Mouse (Mus musculus): ENCODE data around the gene Unc13c. TPM values are rescaled to one million over a fixed set of nuclear protein-coding genes. Genes with fewer than 3 reads are reported as not detected.

Gene Unc13c
- polyA plus RNA-seq, 1 experiment: 0.07 TPM

DNA sequence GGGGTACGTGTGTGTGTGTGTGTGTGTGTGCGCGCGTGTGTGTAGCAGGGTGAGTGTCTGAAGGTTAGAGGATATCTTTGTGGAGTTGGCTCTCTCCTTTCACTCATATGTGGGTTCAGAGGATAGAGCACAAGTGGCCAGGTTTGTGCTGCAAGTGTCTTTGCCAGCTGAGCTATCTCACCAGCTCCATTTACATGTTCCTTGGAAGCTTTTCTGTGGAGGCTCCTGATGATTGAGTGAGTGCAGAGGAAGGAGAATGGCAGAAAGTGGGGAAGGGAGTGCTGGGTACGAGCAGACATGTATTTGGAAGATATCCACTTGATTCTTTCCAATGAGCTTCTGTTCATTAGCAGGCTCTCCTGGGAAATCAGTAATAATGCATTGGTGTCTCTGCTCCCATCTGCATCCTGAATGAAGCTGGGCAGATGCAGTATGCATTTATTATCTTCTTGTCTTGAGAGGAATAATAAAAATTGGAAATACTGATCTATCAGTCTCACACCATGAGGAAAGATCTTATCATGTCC lies 86.3 kb downstream of the Unc13c start:
- no peak for DNase-seq (ENCODE audit: low read depth)

DNA sequence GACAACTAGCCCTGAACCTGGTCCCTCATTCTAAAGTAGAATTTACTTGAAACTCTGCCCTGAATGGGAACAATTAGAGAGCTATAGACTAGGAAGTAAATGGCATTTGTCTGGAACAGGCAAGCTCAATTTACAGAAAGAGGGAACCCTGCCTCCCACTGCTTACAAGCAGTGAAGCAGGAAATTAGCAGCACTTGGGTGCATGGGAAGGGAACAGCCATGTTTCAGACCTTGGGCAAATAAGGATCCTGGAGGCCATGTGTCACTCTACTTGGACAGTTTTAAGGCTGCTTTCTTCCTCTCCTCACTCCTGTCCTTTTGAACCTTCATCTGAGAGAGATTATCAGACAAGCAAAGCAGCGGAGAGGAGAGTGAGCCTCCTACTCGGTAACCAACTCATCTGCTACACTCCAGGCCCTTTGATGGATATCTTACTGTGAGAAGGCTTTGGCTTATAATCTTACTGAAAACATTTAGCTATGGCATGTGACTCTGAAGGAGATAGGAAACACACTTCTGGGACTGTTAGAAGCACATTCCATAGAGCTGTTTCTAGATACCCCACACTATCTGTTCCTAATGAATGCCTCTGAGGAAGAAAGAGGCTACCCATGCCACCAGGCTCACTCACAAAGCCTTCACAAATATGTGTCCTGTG lies 101.2 kb downstream of the Unc13c start:
- DNase-seq (ENCODE audit: low read depth): no peak

DNA sequence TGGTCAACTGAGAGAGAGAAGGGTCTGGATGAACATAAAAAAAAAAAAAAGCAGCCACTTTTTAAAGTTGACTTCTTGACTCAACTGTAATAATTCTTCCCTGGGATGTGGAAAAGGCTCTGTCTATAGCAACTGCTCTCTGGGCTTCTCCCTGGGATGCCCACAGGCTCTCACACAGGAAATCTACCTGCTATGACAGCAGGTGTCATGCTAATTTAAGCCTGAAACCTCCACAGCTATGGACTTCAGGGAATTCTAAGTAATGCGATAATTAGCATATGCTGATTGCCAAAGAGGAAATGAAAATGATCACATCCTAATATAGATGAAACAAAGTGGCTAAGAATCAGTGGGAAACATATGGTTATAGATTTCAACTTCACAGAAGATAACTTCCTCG lies 102.1 kb downstream of the Unc13c start:
- no peak for DNase-seq (ENCODE audit: low read depth)

DNA sequence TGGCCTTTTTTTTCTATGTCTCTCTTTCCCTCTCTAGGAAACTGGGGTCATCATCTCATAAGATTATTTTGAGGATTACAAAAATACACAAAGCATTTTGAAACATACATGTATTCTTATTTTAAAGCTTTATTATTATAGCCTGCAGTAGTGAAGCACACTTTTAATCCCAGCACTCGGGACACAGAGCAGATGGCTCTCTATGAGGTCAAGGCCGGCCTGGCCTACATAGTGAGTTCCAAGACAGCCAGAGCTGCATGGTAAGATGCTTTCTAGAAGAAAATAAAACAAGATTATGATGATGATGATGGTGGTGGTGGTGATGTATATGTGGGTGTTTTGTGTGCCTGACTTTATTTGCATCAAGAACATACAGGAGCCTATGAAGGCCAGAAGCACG lies 109.3 kb downstream of the Unc13c start:
- no peak for DNase-seq (ENCODE audit: low read depth)

DNA sequence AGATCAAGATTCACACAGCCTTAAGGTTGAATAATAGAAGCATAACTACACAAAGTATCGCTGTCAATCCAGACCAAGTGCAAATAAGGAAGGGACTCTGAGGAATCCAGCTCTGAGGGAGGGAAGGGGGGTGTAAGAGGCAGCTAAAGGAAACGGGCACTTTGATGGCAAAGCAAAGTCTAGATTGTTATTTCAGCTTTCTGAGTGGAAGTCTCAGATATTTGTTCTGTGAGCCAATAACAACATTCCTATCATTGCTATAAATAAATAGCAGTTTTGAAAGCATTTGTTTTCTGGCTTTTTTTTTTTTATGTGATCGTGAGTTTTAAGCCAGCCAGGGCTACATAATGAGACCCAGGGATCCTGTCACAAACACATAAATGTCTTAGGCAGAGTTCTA lies 114.5 kb downstream of the Unc13c start:
- DNase-seq (ENCODE audit: low read depth): no peak

DNA sequence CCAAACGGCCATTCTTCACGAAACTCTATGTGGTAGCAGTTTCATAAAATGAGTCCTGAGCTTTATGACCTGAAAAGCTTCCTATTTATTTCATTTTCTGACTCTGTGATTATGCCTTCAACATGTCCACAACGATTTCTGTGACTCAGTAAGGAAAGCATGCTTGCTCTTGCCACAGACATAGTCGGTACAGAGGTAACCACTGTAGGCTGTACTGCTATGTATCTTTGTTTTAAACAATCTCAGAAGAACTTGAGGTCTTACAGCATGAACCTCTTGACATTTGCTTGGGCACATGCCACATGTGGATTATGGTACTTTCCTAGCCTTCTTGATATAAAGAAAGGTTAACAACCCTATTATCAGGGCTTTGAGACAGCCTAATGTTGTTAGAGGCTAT lies 162.1 kb downstream of the Unc13c start:
- no peak for DNase-seq (ENCODE audit: low read depth)

DNA sequence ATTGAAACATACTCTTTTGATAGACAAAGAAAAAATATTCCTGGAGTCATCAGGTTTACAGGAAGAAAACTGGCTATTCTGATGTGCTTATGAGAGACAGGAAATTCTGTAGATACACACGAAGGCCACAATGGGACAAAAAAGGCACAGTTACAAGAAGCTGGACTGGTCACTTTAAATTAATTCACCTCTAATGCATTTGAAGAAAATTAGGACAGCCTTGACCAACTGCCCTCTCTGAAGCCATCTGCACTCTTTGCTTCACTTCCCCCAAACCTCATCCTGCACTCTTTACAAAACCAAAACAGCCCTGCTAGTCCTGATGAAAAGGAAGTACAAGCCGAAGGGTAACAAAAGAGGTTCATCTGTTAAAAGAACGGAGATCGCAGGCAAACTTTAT lies 194.2 kb downstream of the Unc13c start:
- DNase-seq (ENCODE audit: low read depth): no peak

DNA sequence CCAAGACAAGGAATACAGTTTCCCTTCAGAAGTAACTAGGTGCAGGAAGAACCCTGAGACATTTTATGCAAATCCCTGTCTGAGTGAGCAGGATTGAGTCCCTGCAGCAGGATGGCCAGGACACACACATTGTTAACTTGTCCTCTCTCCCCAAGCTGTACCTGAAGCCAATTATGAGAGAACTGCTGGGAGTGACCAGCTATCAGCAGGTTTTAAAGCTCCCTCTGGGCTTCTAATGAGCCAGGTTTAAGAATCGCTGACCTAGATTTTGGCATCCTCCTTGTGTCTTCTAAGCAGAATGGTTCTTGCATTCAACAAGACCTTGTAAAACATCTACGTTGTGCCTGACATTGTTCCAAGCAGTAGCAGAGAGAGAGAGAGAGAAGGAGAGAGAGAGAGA lies 213.6 kb downstream of the Unc13c start:
- no peak for DNase-seq (ENCODE audit: low read depth)

DNA sequence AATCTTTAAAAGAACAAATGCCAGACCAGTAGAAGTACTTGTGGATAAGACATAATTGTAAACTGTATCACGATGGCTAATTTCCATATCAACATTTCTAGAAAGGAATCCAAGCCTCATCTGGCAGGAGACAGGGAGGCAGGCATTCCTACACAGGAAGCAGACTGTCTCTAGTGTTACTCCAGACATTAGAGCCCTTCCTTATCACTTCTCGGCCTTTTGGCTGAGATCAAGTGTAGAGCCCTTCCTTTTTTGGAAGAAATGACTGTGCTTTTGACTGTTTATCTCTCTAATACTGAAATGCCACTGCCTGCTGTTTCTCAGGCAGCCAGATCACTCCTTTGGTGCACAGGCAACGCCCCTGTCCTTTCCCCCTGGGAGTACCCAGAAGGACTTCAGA lies 215.3 kb downstream of the Unc13c start:
- no peak for DNase-seq (ENCODE audit: low read depth)

DNA sequence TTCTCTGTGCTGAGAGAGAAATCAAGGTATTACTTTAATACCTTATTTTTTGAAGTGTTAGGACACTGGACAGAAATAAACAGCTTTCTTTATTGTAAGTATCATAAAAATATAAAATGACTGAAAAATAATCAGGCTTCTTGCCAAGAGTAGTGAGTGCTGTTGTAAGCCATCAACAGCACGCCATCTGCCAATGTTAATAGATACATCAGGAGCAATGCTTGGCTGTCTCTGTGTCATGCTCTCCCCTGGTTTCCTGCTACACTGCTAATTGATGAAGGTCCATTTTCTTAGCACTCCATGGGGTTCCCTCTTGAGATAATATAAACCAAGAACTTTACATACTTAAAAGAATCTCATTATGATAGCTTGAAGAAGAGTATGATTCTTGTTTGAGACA lies 217.4 kb downstream of the Unc13c start:
- DNase-seq (ENCODE audit: low read depth): no peak

DNA sequence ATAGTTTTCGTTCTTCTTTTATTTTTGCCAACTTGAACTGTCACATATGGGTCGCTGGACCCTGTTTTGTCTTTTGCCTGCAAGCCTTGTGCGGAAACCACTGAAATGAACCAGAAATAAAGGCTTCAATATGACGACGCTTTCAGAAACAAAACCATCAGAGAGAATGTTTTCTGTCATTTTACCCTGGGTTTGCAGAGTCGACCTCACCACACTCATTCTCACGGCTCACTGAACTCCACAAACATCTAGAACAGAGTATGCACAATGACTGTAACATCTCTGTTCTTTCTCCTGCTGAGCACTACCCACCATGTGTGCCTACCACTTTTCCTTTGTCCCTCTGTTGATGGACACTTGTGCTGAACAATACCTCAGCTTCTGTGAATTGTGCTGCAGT lies 234.3 kb downstream of the Unc13c start:
- no peak for DNase-seq (ENCODE audit: low read depth)

DNA sequence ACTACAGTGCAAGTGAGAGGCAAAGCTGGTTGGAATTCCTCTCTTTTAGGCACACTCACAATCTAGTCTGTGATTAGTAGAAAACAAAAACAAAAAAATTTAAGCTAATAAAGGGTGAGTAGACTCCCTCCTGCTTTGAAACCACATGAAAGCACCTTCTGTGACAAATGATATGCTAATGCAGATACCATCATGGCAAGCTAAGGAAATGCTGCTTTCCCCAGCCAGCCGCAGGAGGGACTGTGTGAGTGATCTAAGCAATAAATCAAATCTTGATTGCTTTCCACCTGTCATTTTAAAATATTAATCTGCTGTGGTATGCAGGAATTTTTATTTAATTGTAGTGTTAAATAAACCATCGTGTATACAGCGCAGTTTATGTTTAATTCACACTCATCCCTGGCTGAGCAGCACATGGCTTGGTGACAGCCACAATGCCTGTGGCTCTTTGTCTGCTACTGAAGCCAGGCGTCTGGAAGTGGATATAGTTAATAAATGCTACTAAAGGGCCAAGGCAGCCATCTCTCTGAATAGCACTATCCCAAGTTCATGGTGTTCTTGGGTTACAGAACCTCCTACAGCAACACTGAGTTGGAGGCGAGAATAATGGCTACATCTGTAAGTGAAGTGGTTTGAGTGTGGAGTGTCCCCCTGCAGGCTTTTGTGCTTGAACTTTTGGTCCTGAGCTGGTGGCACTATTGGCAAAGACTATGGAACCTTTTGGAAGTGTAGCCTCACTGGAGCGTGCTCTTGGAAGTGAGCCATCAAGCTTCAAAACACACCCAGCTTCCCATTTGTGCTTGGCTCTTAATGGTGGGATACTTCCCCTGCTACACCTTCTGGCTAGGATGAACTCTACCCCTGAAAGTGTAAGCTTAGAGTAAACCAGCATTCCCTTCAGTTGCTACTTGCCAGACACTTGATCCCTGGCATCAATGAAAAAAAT lies 242.8 kb downstream of the Unc13c start:
- DNase-seq (ENCODE audit: low read depth): no peak

DNA sequence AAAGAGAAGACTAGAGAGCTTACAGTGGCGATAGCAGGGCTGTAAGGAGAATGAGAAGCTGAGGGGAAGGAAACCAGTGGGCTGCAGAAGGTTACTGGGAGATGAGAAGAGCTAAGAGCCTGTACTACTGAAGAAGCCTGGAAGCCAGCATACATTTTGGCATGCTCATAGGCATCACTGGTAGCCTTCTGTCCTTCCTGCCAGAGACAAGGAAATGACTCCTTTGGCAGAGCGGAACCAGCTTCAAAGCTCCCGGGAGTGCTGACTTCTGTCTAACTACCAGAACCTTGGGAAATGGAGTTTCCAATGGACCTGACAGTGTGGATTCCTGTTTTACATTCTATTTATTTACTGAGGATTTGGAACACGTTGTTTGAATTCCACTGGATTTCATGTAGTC lies 244.0 kb downstream of the Unc13c start:
- DNase-seq (ENCODE audit: low read depth): no peak

DNA sequence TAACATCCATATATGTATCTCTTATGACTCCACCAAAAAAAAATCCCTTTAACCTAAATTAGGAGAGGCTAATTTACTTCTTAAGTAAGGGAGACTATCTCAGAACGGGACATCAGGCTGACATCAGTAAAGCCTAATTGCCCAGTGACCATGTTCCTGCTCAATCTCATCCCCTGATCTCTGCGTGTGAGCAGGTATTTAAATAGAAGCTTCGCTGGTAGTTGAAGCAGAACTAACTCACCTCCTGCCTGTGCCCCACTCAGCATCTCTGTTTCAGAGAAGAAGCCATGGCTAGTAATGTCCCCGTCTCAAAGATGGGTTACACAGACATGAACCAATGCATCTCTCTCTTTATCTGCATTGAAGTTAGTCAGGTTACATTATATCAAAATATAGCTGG lies 255.3 kb downstream of the Unc13c start:
- no peak for DNase-seq (ENCODE audit: low read depth)

DNA sequence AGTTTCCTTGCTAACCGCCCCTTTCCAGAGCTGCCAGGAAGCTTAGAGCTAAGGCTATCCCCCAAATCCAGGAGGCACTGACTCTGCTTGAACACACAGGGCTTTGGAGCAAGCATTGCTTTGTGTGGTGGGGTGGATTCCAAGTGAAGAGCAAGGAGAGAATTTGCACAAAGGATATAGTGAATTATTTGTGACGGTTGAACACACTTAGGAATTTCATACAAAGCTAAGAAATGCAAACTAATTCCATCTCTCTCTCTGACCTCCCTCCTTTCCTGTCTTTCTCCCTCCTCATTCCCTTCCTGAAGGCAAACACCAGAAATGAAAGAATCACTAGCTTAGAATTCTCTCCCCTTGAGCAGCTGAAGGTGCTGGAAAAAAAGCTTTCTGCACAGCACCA lies 271.7 kb downstream of the Unc13c start:
- DNase-seq (ENCODE audit: low read depth): no peak

DNA sequence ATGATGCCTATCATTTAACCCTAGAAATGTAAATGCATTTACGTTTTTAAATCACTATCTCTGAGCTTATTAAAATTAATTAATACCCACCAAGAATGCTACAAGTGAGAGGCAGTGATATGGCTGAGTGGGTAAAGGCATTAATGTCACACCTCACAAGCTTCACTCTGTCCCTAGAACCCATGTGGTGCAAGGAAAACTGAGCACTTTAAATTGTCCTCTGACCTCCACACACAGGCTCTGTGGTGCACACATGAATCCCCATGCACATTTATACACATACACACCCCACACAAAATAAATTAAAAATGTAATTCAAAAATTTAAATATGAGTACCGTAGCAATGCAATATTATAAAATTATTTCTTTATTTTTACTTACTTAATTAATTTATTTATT lies 287.2 kb downstream of the Unc13c start:
- no peak for DNase-seq (ENCODE audit: low read depth)

DNA sequence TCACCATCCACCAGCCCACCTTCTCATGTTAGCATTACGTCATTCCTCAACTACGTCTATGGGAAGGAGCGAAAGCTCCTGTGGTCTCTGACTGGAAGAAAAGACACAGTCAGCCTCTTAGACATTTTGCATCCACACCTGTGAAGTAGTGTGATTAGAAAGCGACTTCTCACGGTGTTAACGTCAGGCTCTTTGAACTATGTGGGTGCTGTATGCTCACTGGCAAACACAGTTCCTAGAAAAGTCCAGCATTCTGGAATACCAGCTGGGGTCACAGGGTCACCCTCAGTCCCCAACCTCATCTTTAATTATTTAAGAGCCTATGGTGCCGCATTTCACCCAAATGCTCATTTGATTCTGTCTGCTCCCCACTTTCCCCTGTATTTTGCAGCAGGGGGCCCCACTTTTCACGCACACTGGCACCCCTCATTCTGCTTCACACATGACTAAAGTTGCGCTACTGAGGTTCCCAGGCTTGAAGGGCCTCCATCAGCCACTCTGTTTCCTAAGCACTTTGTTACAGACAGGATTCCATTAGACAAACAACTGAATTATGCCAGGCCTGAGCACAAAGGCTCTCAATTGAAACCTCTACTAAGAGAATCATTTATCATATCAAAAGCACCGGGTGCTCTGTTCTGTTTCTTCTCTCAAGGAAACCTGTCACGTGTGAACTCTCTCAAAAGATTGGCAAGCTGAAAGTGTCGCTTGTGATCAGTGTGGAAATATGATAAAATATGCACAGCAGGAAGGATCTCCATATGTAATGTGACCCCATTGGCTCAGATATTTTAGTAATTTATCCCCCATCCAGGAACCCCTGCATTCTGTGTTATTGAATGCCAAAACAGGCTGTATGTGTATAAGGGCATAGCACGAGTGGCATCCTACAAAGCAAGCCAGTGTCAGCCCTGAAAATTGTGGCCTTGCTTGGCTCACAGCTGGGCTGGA lies 287.9 kb downstream of the Unc13c start:
- DNase-seq (ENCODE audit: low read depth): no peak

DNA sequence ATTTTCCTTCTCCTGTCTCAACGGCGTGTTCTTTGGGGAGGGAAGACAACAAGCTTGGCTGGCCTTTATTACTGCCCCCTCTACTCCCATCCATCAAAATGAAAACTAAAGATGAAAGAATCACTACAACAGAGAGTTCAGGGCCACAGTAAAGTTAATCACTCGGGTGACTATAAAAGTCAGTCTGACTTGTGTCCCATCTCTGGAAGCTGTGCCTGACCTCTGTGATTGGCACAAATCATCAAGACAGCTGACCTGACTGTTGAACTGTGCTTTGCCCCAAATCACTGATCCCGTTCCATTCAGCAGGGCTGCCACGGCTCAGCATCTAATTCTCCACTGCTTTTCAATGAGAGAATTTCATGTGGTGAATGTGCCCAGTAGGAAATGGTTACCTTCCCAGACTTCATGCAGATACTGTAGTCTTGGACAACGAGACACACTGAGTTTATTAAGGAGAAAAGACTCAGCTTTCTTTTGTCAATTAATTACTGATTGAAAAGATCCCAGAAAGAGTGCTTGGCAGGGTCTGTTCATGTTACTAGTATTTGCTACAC lies 297.0 kb downstream of the Unc13c start:
- no peak for DNase-seq (ENCODE audit: low read depth)

DNA sequence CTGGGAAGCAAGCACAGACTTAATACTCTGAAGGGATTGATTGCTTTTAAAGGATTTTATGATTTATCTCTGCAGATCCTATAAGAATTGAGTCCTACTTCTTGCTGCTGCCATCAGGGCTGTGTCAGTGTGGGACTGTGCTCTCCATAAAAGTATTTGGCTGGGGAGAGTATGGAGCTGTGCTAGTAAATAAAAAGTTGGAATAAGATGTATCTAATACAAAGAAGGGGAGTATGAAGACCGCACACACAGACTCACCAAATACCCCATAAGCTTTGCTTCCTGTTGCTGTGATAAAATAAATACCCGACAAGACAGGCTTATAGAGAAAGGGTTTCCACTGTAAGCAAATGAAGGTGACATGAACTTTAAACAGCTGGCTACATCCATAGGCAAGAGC lies 298.7 kb downstream of the Unc13c start:
- DNase-seq (ENCODE audit: low read depth): no peak

DNA sequence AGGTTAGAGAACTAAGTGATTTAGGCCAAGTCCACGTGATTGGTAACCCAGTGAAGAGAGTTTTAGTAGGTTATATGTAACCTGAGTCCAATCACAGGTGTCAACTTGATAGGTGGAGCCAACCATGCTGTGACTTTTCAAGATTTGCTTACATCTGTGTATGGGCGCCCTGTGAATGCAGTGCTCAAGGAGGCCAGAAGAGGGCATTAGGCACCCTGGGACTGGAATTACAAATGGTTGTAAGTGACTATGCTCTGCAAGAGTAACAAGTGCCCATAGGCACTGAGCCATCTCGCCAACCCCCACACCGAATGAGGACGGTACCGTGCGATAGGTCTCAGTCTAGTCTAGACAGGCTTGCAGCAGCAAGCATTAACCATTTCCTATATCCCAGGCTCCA lies 305.9 kb downstream of the Unc13c start:
- DNase-seq (ENCODE audit: low read depth): no peak

DNA sequence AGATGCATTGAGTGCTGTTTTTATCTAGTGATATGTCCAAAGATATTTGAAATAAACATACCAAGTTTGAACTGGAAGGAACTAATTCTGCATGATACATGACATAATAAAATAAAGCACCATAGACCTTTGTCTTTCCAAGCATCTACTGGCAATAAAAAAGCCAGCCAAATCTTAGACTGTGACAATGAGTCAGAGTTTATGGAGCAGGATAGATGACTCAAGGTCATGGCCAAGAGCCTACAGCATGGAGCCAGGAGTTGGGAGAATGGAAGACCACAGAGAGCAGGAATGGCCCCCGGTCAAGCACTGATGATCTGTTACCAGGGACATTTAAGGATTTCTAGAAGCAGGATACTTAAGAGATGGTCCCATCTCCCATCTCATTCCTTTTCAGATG lies 319.7 kb downstream of the Unc13c start:
- no peak for DNase-seq (ENCODE audit: low read depth)

DNA sequence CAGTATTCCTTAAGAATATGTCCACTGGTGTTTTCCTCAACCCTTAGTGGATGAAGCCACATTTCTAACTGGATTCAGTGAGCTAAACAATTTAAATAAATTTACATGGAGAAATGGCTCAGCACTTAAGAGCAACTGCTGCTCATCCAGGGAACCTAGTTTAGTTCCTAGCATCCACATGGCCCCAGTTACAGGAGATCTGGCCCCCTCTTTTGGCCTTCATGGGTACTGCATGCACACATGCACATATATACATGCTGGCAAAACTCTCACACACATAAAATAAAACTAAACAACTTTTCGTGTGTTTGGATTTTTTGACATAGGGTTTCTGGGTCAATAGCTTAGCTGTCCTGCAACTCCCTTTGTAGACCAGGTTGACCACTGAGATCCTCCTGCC lies 330.6 kb downstream of the Unc13c start:
- DNase-seq (ENCODE audit: low read depth): no peak
